Mouse (Mus musculus) frontal cortex, adult 2 months (tissue): ENCODE results near the gene Cd47. TPM values are rescaled to one million over a fixed set of nuclear protein-coding genes. Genes with fewer than 3 reads are reported as not detected.

Experiments used
- DNase-seq, 2 experiments: peaks; one replicate each; pipeline ENCODE4 v3.0.0; 2022; ENCODE audit warnings: low spot score in 1 of 2; ENCODE audit errors: extremely low spot score in 1 of 2
- polyA plus RNA-seq: library from polyadenylated mRNA; depleted of rRNA; stranded (reverse); fragments of >200 nt; gene quantifications from 2 replicates; pipeline ENCODE4 v1.2.3, GENCODE M21; 2012; rRNA removed

Gene Cd47
- 123 and 127 TPM in 2 replicates for polyA plus RNA-seq

- DNase-seq: no peak
These were observed at the start of gene Cd47 for GRCm38 (mm10) chr16:49799597-49800561. TSS of gene Cd47 (plus strand) at chr16:49800533.

GRCm38 (mm10) chr16:49752906-49753305, 47.4 kb upstream of the Cd47 start:
- DNase-seq: no peak

GRCm38 (mm10) chr16:49753318-49753717, 47.0 kb upstream of the Cd47 start:
- no peak for DNase-seq

- no peak for DNase-seq
These were observed 39.7 kb upstream of the Cd47 start for GRCm38 (mm10) chr16:49760517-49761203.

- DNase-seq: no peak
These were observed 38.4 kb upstream of the Cd47 start for GRCm38 (mm10) chr16:49761981-49762380.

- DNase-seq: peak in 1 of 2 experiments; percentile 30
These were observed 34.0 kb upstream of the Cd47 start for GRCm38 (mm10) chr16:49766326-49766725.

GRCm38 (mm10) chr16:49768491-49769031, 31.8 kb upstream of the Cd47 start:
- no peak for DNase-seq

- no peak for DNase-seq
These were observed 30.5 kb upstream of the Cd47 start for GRCm38 (mm10) chr16:49769831-49770261.

- DNase-seq: no peak
These were observed 29.8 kb upstream of the Cd47 start for GRCm38 (mm10) chr16:49770320-49771189.

- no peak for DNase-seq
These were observed 28.5 kb upstream of the Cd47 start for GRCm38 (mm10) chr16:49771609-49772396.

- no peak for DNase-seq
These were observed 27.8 kb upstream of the Cd47 start for GRCm38 (mm10) chr16:49772576-49772975.

- DNase-seq: no peak
These were observed 27.3 kb upstream of the Cd47 start for GRCm38 (mm10) chr16:49773068-49773467.

GRCm38 (mm10) chr16:49774059-49775001, 26.0 kb upstream of the Cd47 start:
- no peak for DNase-seq

GRCm38 (mm10) chr16:49775002-49775966, 25.0 kb upstream of the Cd47 start:
- no peak for DNase-seq

GRCm38 (mm10) chr16:49776981-49777380, 23.4 kb upstream of the Cd47 start:
- DNase-seq: no peak

- no peak for DNase-seq
These were observed 18.7 kb upstream of the Cd47 start for GRCm38 (mm10) chr16:49781556-49782156.

GRCm38 (mm10) chr16:49783369-49783768, 17.0 kb upstream of the Cd47 start:
- no peak for DNase-seq
